Mouse (Mus musculus) gastrocnemius, postnatal 10 days (tissue): Measurements from ENCODE around the gene Dnajc21. TPM values are rescaled to one million over a fixed set of nuclear protein-coding genes. Genes with fewer than 3 reads are reported as not detected.
"Not testable (repeated sequence)": the region's sequence is repeated elsewhere in the genome, so short reads cannot be mapped to it uniquely, and the experiment has no call there.

Source experiments
- DNase-seq: peaks from one replicate; pipeline ENCODE4 v3.0.0; 2021; ENCODE audit warnings: mixed read lengths
- long read RNA-seq, 2 experiments: library from polyadenylated mRNA; stranded (forward); transcript quantifications; one replicate each; pipeline ENCODE4 v2.0.0; 2021
- total RNA-seq, 2 experiments: library from RNA; stranded (reverse); gene quantifications; 2 replicates each; pipeline ENCODE4 v1.2.3; 2021

The Dnajc21 gene
- 10 to 100 TPM; 26.3 to 28.6 TPM for total RNA-seq
- long read RNA-seq, experiment 1, transcript Dnajc21-201 (12 exons, 2,060 nt): major isoform, 53 of 55 reads
- long read RNA-seq, experiment 1, partial matches to known transcripts: 2 of 55 reads
- long read RNA-seq, experiment 1, other reads (novel, unspliced or antisense): 0 of 55 reads
- long read RNA-seq, experiment 2, transcript Dnajc21-201 (12 exons, 2,060 nt): major isoform, 58 of 64 reads
- long read RNA-seq, experiment 2, partial matches to known transcripts: 5 of 64 reads
- long read RNA-seq, experiment 2, other reads (novel, unspliced or antisense): 1 of 64 reads

GRCm38 (mm10) chr15:10470151-10470831, at the start of gene Dnajc21:
TSS of gene Dnajc21 (minus strand) at chr15:10470516.
- DNase-seq: peak; percentile 90

GRCm38 (mm10) chr15:10515166-10515565, 44.9 kb upstream of the Dnajc21 start:
- DNase-seq: no peak

- peak; percentile 29 for DNase-seq
Measured at GRCm38 (mm10) chr15:10506099-10506498, 35.8 kb upstream of the Dnajc21 start.

GRCm38 (mm10) chr15:10500838-10501719, 30.8 kb upstream of the Dnajc21 start:
- peak; percentile 53 for DNase-seq

- no peak for DNase-seq
Measured at GRCm38 (mm10) chr15:10500035-10500434, 29.7 kb upstream of the Dnajc21 start.

- DNase-seq: no peak
Measured at GRCm38 (mm10) chr15:10499593-10499992, 29.3 kb upstream of the Dnajc21 start.

GRCm38 (mm10) chr15:10496696-10497095, 26.4 kb upstream of the Dnajc21 start:
- DNase-seq: not testable (repeated sequence)

GRCm38 (mm10) chr15:10495944-10496343, 25.6 kb upstream of the Dnajc21 start:
- no peak for DNase-seq

- no peak for DNase-seq
Measured at GRCm38 (mm10) chr15:10490101-10490500, 19.8 kb upstream of the Dnajc21 start.

- DNase-seq: no peak
Measured at GRCm38 (mm10) chr15:10487246-10487645, 16.9 kb upstream of the Dnajc21 start.

GRCm38 (mm10) chr15:10486365-10486839, 16.1 kb upstream of the Dnajc21 start:
- no peak for DNase-seq

- DNase-seq: peak; percentile 85
Measured at GRCm38 (mm10) chr15:10485484-10486364, 15.4 kb upstream of the Dnajc21 start, which contains the start of the genes Brix1 and Rad1. TSS of gene Brix1 (minus strand) at chr15:10485947. TSS of gene Rad1 (plus strand) at chr15:10486018.

- DNase-seq: no peak
Measured at GRCm38 (mm10) chr15:10470941-10471340, 625 bp upstream of the Dnajc21 start.

GRCm38 (mm10) chr15:10469641-10470150, 620 bp downstream of the Dnajc21 start:
- peak; percentile 44 for DNase-seq

- DNase-seq: no peak
Measured at GRCm38 (mm10) chr15:10468761-10469160, 1.6 kb downstream of the Dnajc21 start.

GRCm38 (mm10) chr15:10464678-10465077, 5.6 kb downstream of the Dnajc21 start:
- no peak for DNase-seq

GRCm38 (mm10) chr15:10463555-10463954, 6.8 kb downstream of the Dnajc21 start:
- no peak for DNase-seq

- DNase-seq: no peak
Measured at GRCm38 (mm10) chr15:10460986-10461385, 9.3 kb downstream of the Dnajc21 start.

GRCm38 (mm10) chr15:10447102-10447501, 23.2 kb downstream of the Dnajc21 start:
- no peak for DNase-seq

- DNase-seq: no peak
Measured at GRCm38 (mm10) chr15:10442275-10442674, 28.0 kb downstream of the Dnajc21 start.

- DNase-seq: no peak
Measured at GRCm38 (mm10) chr15:10441493-10441892, 28.8 kb downstream of the Dnajc21 start.
